Mouse (Mus musculus) olfactory bulb, adult 2 months (tissue): ENCODE results near the gene Tigd4. TPM values are rescaled to one million over a fixed set of nuclear protein-coding genes. Genes with fewer than 3 reads are reported as not detected.
A peak's percentile ranks its signal among the peaks of the same experiment; 100 is the strongest.

ENCODE experiments used
- H3K27ac ChIP-seq: fragments of 200-500 bp; 2 replicates; pipeline ENCODE4 v1.5.1; 2012; ENCODE audit warnings: low read depth, low read length; ENCODE audit not compliant: insufficient read depth
- H3K4me1 ChIP-seq: fragments of 200-500 bp; 2 replicates; pipeline ENCODE4 v1.6.1; 2012; ENCODE audit warnings: low read length; ENCODE audit not compliant: control insufficient read depth, insufficient read depth
- H3K4me3 ChIP-seq: fragments of 200-500 bp; 2 replicates; pipeline ENCODE4 v1.5.1; 2012; ENCODE audit warnings: mild to moderate bottlenecking, low read depth, low read length, moderate library complexity; ENCODE audit not compliant: insufficient read depth
- CTCF ChIP-seq: fragments of 200-500 bp; IDR thresholded peaks from 2 replicates; pipeline ENCODE4 v1.5.1; 2012; ENCODE audit warnings: low read depth, mild to moderate bottlenecking, low read length, moderate library complexity; ENCODE audit not compliant: insufficient read depth
- POLR2A ChIP-seq: fragments of 200-500 bp; IDR thresholded peaks from 2 replicates; pipeline ENCODE4 v1.6.1; 2012; ENCODE audit warnings: mild to moderate bottlenecking, low read depth, low read length, moderate library complexity; ENCODE audit not compliant: insufficient read depth
- WGBS: fragments of 180-500 bp; shearing (Covaris S2); methylation state at CpG from one replicate; pipeline ENCODE4 v1.1.7; 2018; 5-methylcytosine and 5-hydroxymethylcytosine counted together
- polyA plus RNA-seq: library from polyadenylated mRNA; stranded (reverse); fragments of >200 nt; gene quantifications from 2 replicates; pipeline ENCODE4 v1.2.4, GENCODE M21; 2012; ENCODE audit warnings: low replicate concordance; ENCODE audit not compliant: missing spikeins, insufficient read depth, insufficient read length

Tigd4 gene
- polyA plus RNA-seq, 1 experiment: not detected

DNA sequence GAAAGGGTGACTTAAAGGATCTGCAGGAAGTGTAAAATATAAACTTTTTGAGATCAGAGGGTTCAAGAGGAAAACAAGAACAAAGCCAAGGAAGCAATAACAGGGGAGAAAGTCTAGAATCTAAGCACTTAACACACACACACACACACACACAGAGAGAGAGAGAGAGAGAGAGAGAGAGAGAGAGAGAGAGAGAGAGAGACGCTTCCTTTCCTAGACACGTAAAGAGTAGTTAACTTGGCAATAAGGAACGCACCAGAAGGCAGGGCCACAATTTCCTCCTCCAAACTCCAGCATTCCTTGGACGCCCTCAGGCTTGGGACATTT is 11.7 kb upstream of the Tigd4 start:
- Histone ChIP-seq H3K4me1 (no peaks in the 10 kb centered on the region; the same call in 1 of the 2 replicates), H3K27ac (peak overlapping the region; percentile 38; the same call in 1 of the 2 replicates), H3K4me3 (peak overlapping the region; percentile 76)
- TF ChIP-seq CTCF (no peak), POLR2A (no peak)
- WGBS: 0% methylated on average over 4 of the region's 4 CpGs

DNA sequence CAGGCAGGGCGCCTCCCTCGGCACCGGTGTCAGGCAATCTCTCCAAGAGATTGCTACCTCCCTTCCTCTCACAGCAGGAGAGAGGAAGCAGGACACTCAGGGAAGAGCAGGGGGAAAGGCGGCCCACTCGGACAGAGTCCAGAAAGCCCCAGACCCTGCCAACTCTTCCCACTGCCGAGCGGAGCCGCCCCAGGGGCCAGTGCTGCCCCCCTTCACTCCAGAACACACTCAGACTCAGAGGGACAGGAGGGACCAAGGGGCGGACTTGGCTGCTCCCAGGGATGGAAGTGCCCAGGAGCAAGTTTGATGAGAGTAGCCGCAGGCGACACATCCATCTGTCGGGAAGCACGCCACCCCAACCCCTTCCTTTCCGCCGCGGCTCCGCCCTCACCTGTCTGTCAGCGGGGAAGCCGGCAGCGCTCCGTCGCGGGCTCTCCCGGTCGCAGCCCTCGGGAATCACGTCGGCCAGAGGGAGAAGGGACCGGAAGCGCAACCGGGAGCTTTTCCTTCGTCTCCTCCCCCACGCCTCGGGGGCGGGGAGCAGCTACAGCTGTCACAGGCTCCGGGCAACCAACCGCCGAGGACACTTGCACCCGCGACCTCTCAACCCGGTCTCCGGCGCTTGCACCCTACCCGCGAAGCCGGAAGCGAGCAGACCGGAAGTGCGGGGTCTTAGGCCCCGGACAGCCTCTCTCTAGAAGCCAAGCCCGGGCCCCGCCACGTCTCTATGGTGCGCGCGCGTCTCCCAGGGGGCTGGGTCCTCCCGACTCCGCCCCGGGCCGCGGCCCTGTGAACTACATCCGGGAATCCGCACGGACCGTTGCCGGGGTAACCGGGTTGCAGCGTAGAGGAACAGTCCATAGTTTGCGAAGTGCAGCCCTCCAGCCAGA is 11.1 kb upstream of the Tigd4 start, which contains the start of gene Arfip1:
TSS of gene Arfip1 (minus strand) at position 603 of the 890 bp plus-strand sequence.
- peak within 1 kb of the TSS; percentile 76 for H3K4me3 ChIP-seq
- H3K27ac ChIP-seq: peak within 1 kb of the TSS; percentile 38
- TF ChIP-seq CTCF (no peak), POLR2A (peak; percentile 41; the same call in 1 of the 2 replicates)
- under 1% methylated on average over 69 of the region's 70 CpGs for WGBS
- no peaks in the 10 kb centered on the region; the same call in 1 of the 2 replicates for H3K4me1 ChIP-seq

DNA sequence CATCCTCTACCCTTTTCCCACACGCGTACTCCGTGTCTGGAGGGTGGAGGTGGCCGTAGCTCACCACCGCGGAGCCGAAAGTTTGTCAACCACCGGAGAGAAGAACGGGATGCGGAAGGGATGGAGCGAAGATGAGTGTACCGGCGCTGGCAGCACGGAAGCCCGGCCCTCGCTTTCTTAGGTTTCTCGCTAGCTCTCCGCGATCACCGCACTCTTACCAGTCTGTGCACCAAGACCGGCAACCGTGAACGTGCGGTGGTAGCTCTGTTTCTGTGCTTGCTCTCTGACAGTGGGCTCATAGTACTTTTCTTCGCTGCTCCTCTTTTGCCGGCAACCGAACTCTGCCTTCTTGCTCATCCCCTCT is 10.5 kb upstream of the Tigd4 start:
- under 1% methylated on average over 27 of the region's 27 CpGs for WGBS
- no peak for TF ChIP-seq CTCF
- TF ChIP-seq POLR2A: no peak
- H3K4me3 ChIP-seq: peak overlapping the region; percentile 76
- no peaks in the 10 kb centered on the region; the same call in 1 of the 2 replicates for H3K4me1 ChIP-seq
- peak overlapping the region; percentile 38 for H3K27ac ChIP-seq

- Histone ChIP-seq H3K4me1 (no peaks in the 10 kb centered on the region; the same call in 1 of the 2 replicates), H3K27ac (no peak overlapping the region), H3K4me3 (no peak overlapping the region)
- 24% methylated on average over 5 of the region's 5 CpGs for WGBS
- no peak for TF ChIP-seq POLR2A
- no peak for TF ChIP-seq CTCF
Measured at GRCm38 (mm10) chr3:84586736-84587135, 6.6 kb upstream of the Tigd4 start.

GRCm38 (mm10) chr3:84594894-84595676 is 1.7 kb downstream of the Tigd4 start:
- Histone ChIP-seq H3K27ac (no peak overlapping the region), H3K4me1 (peaks cover 9% of the 10 kb centered on the region), H3K4me3 (peak overlapping the region; percentile 25)
- TF ChIP-seq CTCF (no peak), POLR2A (no peak)
- 7% methylated on average over 23 of the region's 23 CpGs for whole genome bisulfite sequencing

- Histone ChIP-seq H3K4me3 (no peak overlapping the region), H3K4me1 (peaks cover 9% of the 10 kb centered on the region), H3K27ac (no peak overlapping the region)
- no peak for TF ChIP-seq POLR2A
- 25% methylated on average over 5 of the region's 5 CpGs for WGBS
Measured at GRCm38 (mm10) chr3:84595677-84596234, 2.4 kb downstream of the Tigd4 start.

DNA sequence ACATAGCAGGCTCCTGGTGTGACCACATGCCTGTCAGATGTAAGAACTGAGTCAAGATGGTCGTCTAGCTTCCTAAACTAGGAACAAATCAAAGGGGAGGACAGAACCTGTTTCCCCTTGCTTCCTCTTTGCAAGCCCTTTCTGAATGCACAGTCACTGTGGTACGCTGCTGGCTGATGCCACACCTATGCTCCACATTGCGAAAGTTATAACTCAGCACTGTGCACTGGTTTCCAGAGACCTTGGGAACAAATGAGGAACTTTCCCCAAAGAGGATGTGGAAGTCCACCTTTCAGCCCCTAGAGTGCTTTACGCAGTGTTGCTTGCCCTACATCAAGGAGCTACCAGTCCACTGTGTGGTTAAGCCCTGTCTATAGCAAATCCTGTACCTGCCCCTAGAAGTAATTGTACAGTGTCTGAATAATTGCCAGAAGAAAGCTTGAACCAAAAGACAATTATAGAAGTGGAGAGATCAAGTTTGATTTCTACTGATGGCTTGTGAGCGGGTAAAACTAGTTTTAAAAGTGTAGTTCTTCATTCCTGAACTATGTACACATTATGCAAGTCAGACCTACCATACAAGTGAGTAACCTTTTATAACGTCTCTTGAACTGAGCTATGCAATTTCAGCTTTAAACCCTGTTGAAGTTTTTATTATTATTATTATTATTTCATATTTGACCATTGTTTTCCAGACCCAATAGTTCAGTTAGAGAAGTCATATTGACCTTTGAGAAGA is 4.8 kb downstream of the Tigd4 start:
- TF ChIP-seq POLR2A (no peak), CTCF (no peak)
- 93% methylated on average over 6 of the region's 6 CpGs for WGBS
- no peak overlapping the region for H3K4me3 ChIP-seq

DNA sequence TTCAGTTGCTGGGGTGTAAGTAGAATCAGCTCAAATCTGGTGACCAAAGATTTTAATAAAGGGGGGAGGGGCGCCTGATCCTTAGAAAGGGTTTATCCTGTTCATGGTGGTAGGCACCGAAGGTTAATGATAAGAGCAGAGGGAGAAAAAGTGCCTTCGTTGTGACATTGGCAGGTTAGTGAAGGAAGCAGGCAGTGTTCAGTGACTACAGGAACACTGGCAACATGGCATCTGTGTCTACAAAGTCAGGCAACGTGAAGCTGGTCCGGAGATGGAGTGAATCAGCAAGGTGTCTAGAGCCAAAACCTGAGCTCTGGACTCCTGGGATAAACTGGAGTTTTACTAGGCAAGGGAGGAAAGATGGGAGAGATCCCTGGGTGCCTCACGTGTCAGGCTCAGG is 5.4 kb downstream of the Tigd4 start:
- Histone ChIP-seq H3K4me1 (peaks cover 9% of the 10 kb centered on the region), H3K4me3 (no peak overlapping the region), H3K27ac (no peak overlapping the region)
- TF ChIP-seq CTCF (no peak), POLR2A (no peak)
- 96% methylated on average over 6 of the region's 6 CpGs for WGBS

More for the DNA sequence above, 4.8 kb downstream of the Tigd4 start:
- H3K4me1 ChIP-seq: peaks cover 9% of the 10 kb centered on the region
- no peak overlapping the region for H3K27ac ChIP-seq
